Mouse (Mus musculus): Measurements from ENCODE around the gene Spdye4c. TPM values are rescaled to one million over a fixed set of nuclear protein-coding genes. Genes with fewer than 3 reads are reported as not detected.

The Spdye4c gene
- polyA plus RNA-seq, 1 experiment from 2014 or later, result not detected

GRCm38 (mm10) chr2:128552080-128552791 is 38.8 kb upstream of the Spdye4c start:
- no peak overlapping the region for H3K4me2 ChIP-seq (ENCODE audit: low read length)
- no peak for DNase-seq (ENCODE audit: low spot score)
- H3K9me3 ChIP-seq (ENCODE audit: control insufficient read depth, low read length), result no peaks in the 10 kb centered on the region
- H3K4me3 ChIP-seq (ENCODE audit: low read depth, low read length), result no peak overlapping the region
- H3K4me1 ChIP-seq (replicated peaks; ENCODE audit: control insufficient read depth, insufficient read depth, low read length), result peaks cover 5% of the 10 kb centered on the region; the same call in 1 of the 2 replicates
- WGBS, result 81% methylated on average over 8 of the region's 8 CpGs
- H3K36me3 ChIP-seq (ENCODE audit: control insufficient read depth, insufficient read depth, low read length), result no peaks in the 10 kb centered on the region
- ATAC-seq (replicated peaks; ENCODE audit: low FRiP score, low TSS enrichment, low read depth), result no peak
- no peak overlapping the region for H3K9ac ChIP-seq (ENCODE audit: low read length)
- no peak overlapping the region for H3K27ac ChIP-seq (ENCODE audit: low read depth)
- no peaks in the 10 kb centered on the region for H3K27me3 ChIP-seq (replicated peaks; ENCODE audit: control insufficient read depth, insufficient read depth, low read length)

GRCm38 (mm10) chr2:128552798-128553720 is 38.0 kb upstream of the Spdye4c start:
- H3K9ac ChIP-seq (ENCODE audit: low read length), result no peak overlapping the region
- H3K4me2 ChIP-seq (ENCODE audit: low read length), result no peak overlapping the region
- ATAC-seq (replicated peaks; ENCODE audit: low FRiP score, low TSS enrichment, low read depth) (no peak), DNase-seq (ENCODE audit: low spot score) (no peak)
- 77% methylated on average over 8 of the region's 8 CpGs for WGBS
- H3K9me3 ChIP-seq (ENCODE audit: control insufficient read depth, low read length), result no peaks in the 10 kb centered on the region
- H3K36me3 ChIP-seq (ENCODE audit: control insufficient read depth, insufficient read depth, low read length), result no peaks in the 10 kb centered on the region
- no peak overlapping the region for H3K4me3 ChIP-seq (ENCODE audit: low read depth, low read length)
- no peak overlapping the region for H3K27ac ChIP-seq (ENCODE audit: low read depth)
- no peaks in the 10 kb centered on the region for H3K27me3 ChIP-seq (replicated peaks; ENCODE audit: control insufficient read depth, insufficient read depth, low read length)
- no peaks in the 10 kb centered on the region; the same call in 1 of the 2 replicates for H3K4me1 ChIP-seq (replicated peaks; ENCODE audit: control insufficient read depth, insufficient read depth, low read length)

GRCm38 (mm10) chr2:128555082-128555481 is 35.9 kb upstream of the Spdye4c start:
- no peaks in the 10 kb centered on the region for H3K9me3 ChIP-seq (ENCODE audit: control insufficient read depth, low read length)
- DNase-seq (ENCODE audit: low spot score), result no peak
- H3K4me3 ChIP-seq (ENCODE audit: low read depth, low read length), result no peak overlapping the region
- no peaks in the 10 kb centered on the region for H3K27me3 ChIP-seq (replicated peaks; ENCODE audit: control insufficient read depth, insufficient read depth, low read length)
- no peaks in the 10 kb centered on the region for H3K36me3 ChIP-seq (ENCODE audit: control insufficient read depth, insufficient read depth, low read length)
- H3K4me1 ChIP-seq (replicated peaks; ENCODE audit: control insufficient read depth, insufficient read depth, low read length), result no peaks in the 10 kb centered on the region; the same call in 1 of the 2 replicates
- no peak overlapping the region for H3K9ac ChIP-seq (ENCODE audit: low read length)
- ATAC-seq (replicated peaks; ENCODE audit: low FRiP score, low TSS enrichment, low read depth), result no peak
- H3K4me2 ChIP-seq (ENCODE audit: low read length), result no peak overlapping the region
- 85% methylated on average over 9 of the region's 9 CpGs for WGBS
- no peak overlapping the region for H3K27ac ChIP-seq (ENCODE audit: low read depth)

DNA sequence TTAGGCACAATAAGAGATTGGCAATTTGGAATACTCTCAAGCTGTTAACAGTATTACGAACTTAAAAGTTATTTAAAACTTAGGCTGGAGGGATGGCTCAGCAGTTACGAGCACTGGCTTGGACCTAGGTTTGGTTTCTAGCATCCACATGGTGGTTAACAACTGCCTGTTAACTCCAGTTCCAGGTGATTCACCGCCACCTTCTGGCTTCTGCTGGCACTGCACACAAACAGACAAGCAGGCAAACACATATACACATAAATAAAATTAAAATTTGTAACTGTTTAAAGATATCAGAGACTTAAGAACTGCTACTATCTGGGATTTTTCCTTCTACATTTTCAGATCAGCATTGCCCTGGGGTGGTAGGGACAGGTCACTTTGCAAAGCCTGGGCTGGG is 26.8 kb upstream of the Spdye4c start:
- Histone ChIP-seq H3K9me3 (ENCODE audit: control insufficient read depth, low read length) (peaks cover 5% of the 10 kb centered on the region; the same call in 1 of the 2 replicates), H3K4me2 (ENCODE audit: low read length) (no peak overlapping the region), H3K9ac (ENCODE audit: low read length) (no peak overlapping the region), H3K27me3 (replicated peaks; ENCODE audit: control insufficient read depth, insufficient read depth, low read length) (no peaks in the 10 kb centered on the region), H3K27ac (ENCODE audit: low read depth) (no peak overlapping the region), H3K4me1 (replicated peaks; ENCODE audit: control insufficient read depth, insufficient read depth, low read length) (peaks cover 25% of the 10 kb centered on the region), H3K4me3 (ENCODE audit: low read depth, low read length) (no peak overlapping the region), H3K36me3 (ENCODE audit: control insufficient read depth, insufficient read depth, low read length) (no peaks in the 10 kb centered on the region)
- 89% methylated on average over 3 of the region's 3 CpGs for WGBS
- DNase-seq (ENCODE audit: low spot score) (no peak), ATAC-seq (replicated peaks; ENCODE audit: low FRiP score, low TSS enrichment, low read depth) (no peak)

DNA sequence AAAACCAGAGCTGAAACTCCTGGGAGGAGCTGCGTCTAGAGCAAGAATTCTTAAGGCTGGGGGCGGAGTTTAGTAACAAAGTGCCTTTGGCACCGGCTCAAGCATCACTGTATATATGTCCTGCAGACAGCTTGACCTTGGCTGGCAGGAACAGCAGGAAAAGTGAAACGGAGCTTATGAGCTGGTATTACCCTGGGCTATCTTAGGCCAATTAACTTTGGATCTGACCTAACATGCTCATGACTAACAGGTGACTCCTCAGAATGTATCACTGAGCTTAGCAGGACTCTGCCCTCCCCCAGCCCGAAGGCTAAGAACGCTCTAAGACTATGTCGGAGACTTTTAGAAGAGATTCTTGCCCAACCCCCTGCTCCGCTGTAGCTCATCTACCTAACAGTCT is 25.1 kb upstream of the Spdye4c start:
- WGBS, result 34% methylated on average over 8 of the region's 8 CpGs
- no peak overlapping the region for H3K4me2 ChIP-seq (ENCODE audit: low read length)
- ATAC-seq (replicated peaks; ENCODE audit: low FRiP score, low TSS enrichment, low read depth), result 0 out of 2 replicates have a peak, but pooled peaks have one; percentile 38

GRCm38 (mm10) chr2:128566304-128567147 is 24.5 kb upstream of the Spdye4c start:
- peaks cover 27% of the 10 kb centered on the region for H3K4me1 ChIP-seq (replicated peaks; ENCODE audit: control insufficient read depth, insufficient read depth, low read length)
- no peak overlapping the region for H3K4me3 ChIP-seq (ENCODE audit: low read depth, low read length)
- H3K36me3 ChIP-seq (ENCODE audit: control insufficient read depth, insufficient read depth, low read length), result no peaks in the 10 kb centered on the region
- H3K4me2 ChIP-seq (ENCODE audit: low read length), result no peak overlapping the region
- peak; percentile 59 for DNase-seq (ENCODE audit: low spot score)
- no peak overlapping the region for H3K27ac ChIP-seq (ENCODE audit: low read depth)
- no peak overlapping the region for H3K9ac ChIP-seq (ENCODE audit: low read length)
- ATAC-seq (replicated peaks; ENCODE audit: low FRiP score, low TSS enrichment, low read depth), result 0 out of 2 replicates have a peak, but pooled peaks have one; percentile 12
- peaks cover 5% of the 10 kb centered on the region; the same call in 1 of the 2 replicates for H3K9me3 ChIP-seq (ENCODE audit: control insufficient read depth, low read length)
- H3K27me3 ChIP-seq (replicated peaks; ENCODE audit: control insufficient read depth, insufficient read depth, low read length), result no peaks in the 10 kb centered on the region
- 66% methylated on average over 10 of the region's 10 CpGs for WGBS

More for the DNA sequence above, 25.1 kb upstream of the Spdye4c start:
- H3K9me3 ChIP-seq (ENCODE audit: control insufficient read depth, low read length), result peaks cover 5% of the 10 kb centered on the region; the same call in 1 of the 2 replicates
- DNase-seq (ENCODE audit: low spot score), result no peak
- no peak overlapping the region for H3K4me3 ChIP-seq (ENCODE audit: low read depth, low read length)
- no peaks in the 10 kb centered on the region for H3K36me3 ChIP-seq (ENCODE audit: control insufficient read depth, insufficient read depth, low read length)
- H3K9ac ChIP-seq (ENCODE audit: low read length), result no peak overlapping the region
- H3K27me3 ChIP-seq (replicated peaks; ENCODE audit: control insufficient read depth, insufficient read depth, low read length), result no peaks in the 10 kb centered on the region
- 0 out of 2 replicates have a peak overlapping the region, but pooled peaks have one; percentile 22 for H3K27ac ChIP-seq (ENCODE audit: low read depth)
- peaks cover 27% of the 10 kb centered on the region for H3K4me1 ChIP-seq (replicated peaks; ENCODE audit: control insufficient read depth, insufficient read depth, low read length)

GRCm38 (mm10) chr2:128568018-128568417 is 23.0 kb upstream of the Spdye4c start:
- WGBS, result 42% methylated on average over 6 of the region's 6 CpGs
- no peak for ATAC-seq (replicated peaks; ENCODE audit: low FRiP score, low TSS enrichment, low read depth)

GRCm38 (mm10) chr2:128568490-128568889 is 22.5 kb upstream of the Spdye4c start:
- Histone ChIP-seq H3K36me3 (ENCODE audit: control insufficient read depth, insufficient read depth, low read length) (no peaks in the 10 kb centered on the region), H3K27ac (ENCODE audit: low read depth) (no peak overlapping the region), H3K4me3 (ENCODE audit: low read depth, low read length) (no peak overlapping the region), H3K27me3 (replicated peaks; ENCODE audit: control insufficient read depth, insufficient read depth, low read length) (no peaks in the 10 kb centered on the region), H3K4me2 (ENCODE audit: low read length) (no peak overlapping the region), H3K9me3 (ENCODE audit: control insufficient read depth, low read length) (peaks cover 5% of the 10 kb centered on the region; the same call in 1 of the 2 replicates), H3K4me1 (replicated peaks; ENCODE audit: control insufficient read depth, insufficient read depth, low read length) (peaks cover 27% of the 10 kb centered on the region), H3K9ac (ENCODE audit: low read length) (no peak overlapping the region)
- no peak for DNase-seq (ENCODE audit: low spot score)
- WGBS, result 18% methylated on average over 4 of the region's 4 CpGs
- no peak for ATAC-seq (replicated peaks; ENCODE audit: low FRiP score, low TSS enrichment, low read depth)

More at GRCm38 (mm10) chr2:128568018-128568417, 23.0 kb upstream of the Spdye4c start:
- Histone ChIP-seq H3K9ac (ENCODE audit: low read length) (no peak overlapping the region), H3K36me3 (ENCODE audit: control insufficient read depth, insufficient read depth, low read length) (no peaks in the 10 kb centered on the region), H3K4me2 (ENCODE audit: low read length) (no peak overlapping the region), H3K27ac (ENCODE audit: low read depth) (no peak overlapping the region), H3K9me3 (ENCODE audit: control insufficient read depth, low read length) (peaks cover 5% of the 10 kb centered on the region; the same call in 1 of the 2 replicates), H3K4me1 (replicated peaks; ENCODE audit: control insufficient read depth, insufficient read depth, low read length) (peaks cover 27% of the 10 kb centered on the region), H3K4me3 (ENCODE audit: low read depth, low read length) (no peak overlapping the region), H3K27me3 (replicated peaks; ENCODE audit: control insufficient read depth, insufficient read depth, low read length) (no peaks in the 10 kb centered on the region)
- DNase-seq (ENCODE audit: low spot score), result no peak

Measured in intestine, embryonic 14.5 days (tissue).